Mouse (Mus musculus) hematopoietic stem cell, adult 5-6 weeks (primary cell): ENCODE results near the gene Ntf3. TPM values are rescaled to one million over a fixed set of nuclear protein-coding genes. Genes with fewer than 3 reads are reported as not detected.

ENCODE experiments used
- ATAC-seq, 2 experiments: fragments of 125-278 bp in 1 of 2; replicated peaks in 1 of 2; 2 replicates each; pipeline ENCODE4 v1.8.0; 2016 to 2017; ENCODE audit warnings: inconsistent platforms in 2 of 2, mild to moderate bottlenecking in 2 of 2, moderate number of reproducible peaks in 2 of 2, low read depth in 1 of 2, moderate TSS enrichment in 1 of 2; ENCODE audit not compliant: low FRiP score in 2 of 2, poor library complexity in 2 of 2, severe bottlenecking in 2 of 2, insufficient read depth in 1 of 2, low TSS enrichment in 1 of 2
- total RNA-seq: library from RNA; stranded (forward); fragments of 172-1452, 232-1000 nt; gene quantifications from 2 replicates; pipeline ENCODE4 v1.2.3, GENCODE M21; 2017

Gene Ntf3
- total RNA-seq, 1 experiment from 2014 or later, result not detected

GRCm38 (mm10) chr6:126086321-126086950 lies 80.3 kb downstream of the Ntf3 start:
- no peak for ATAC-seq

GRCm38 (mm10) chr6:126080531-126080930 lies 86.2 kb downstream of the Ntf3 start:
- ATAC-seq, result no peak

GRCm38 (mm10) chr6:126057706-126058105 lies 109.0 kb downstream of the Ntf3 start:
- no peak for ATAC-seq

GRCm38 (mm10) chr6:126053136-126053535 lies 113.6 kb downstream of the Ntf3 start:
- ATAC-seq, result no peak
